Mouse (Mus musculus) kidney, adult 11 months (tissue): ENCODE measurements around the gene D430041D05Rik.
"Not testable (repeated sequence)": the region's sequence is repeated elsewhere in the genome, so short reads cannot be mapped to it uniquely, and the experiment has no call there.

Source experiments
- DNase-seq: peaks from one replicate; pipeline ENCODE4 v3.0.0; 2022

D430041D05Rik gene

GRCm38 (mm10) chr2:104109528-104109927 is 301.3 kb downstream of the D430041D05Rik start:
- DNase-seq, result no peak

- DNase-seq, result not testable (repeated sequence)
Observed at GRCm38 (mm10) chr2:104109021-104109420, 301.8 kb downstream of the D430041D05Rik start.

- DNase-seq, result no peak
Observed at GRCm38 (mm10) chr2:104104800-104105199, 306.0 kb downstream of the D430041D05Rik start.

DNA sequence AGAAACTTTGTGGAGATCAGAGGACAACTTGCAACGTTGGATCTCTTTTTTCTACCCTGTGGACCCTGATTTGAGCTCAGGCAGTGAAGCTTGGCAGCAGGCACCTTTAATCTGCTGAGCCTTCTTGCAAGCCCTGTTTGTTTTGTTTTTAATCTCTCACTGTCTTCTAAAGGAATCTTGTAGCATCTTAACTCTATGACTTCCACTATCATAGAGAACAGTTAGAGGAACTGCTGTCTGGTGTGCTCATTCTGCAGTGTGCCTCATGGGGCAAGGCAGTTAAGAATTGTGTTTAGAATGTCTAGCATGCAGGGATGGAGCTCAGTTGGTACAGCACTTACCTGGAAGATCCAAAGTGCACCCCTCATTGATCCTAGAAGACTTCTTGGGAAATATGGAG is 310.9 kb downstream of the D430041D05Rik start:
- no peak for DNase-seq

GRCm38 (mm10) chr2:104099231-104099585 is 311.6 kb downstream of the D430041D05Rik start:
- no peak for DNase-seq

DNA sequence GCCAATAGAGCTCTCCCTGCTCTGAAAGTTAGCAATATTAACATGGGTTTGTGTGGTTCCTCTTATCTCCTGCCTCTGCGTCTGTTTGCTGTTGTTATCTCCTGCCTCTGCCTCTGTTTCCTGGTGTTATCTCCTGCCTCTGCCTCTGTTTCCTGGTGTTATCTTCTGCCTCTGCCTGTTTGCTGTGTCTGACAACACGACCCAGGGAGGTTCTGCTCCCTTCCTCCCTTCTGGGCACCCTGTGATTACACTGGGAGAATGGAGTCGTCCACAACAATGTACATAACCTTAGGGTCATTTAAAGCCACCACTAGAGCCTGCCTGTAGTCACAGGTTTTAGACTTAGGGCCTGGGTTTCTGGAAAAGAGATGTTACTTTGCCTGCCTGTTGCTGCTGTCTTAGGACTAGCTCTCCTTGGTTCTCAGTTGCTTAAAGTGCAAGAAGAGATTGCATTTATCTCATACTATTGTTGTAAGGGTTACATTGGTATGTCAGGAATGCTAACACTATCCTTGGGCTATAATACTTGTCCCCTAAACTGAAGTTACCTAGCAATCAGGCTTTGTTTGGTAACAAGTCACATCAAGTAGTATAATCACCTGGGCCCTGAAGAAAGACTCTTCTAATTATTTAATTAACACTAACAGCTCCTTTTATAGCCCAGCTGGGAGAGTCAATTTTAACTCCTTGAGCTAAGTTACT is 312.1 kb downstream of the D430041D05Rik start:
- DNase-seq, result no peak

GRCm38 (mm10) chr2:104097396-104097795 is 313.4 kb downstream of the D430041D05Rik start:
- DNase-seq, result not testable (repeated sequence)

GRCm38 (mm10) chr2:104096796-104097195 is 314.0 kb downstream of the D430041D05Rik start:
- not testable (repeated sequence) for DNase-seq

GRCm38 (mm10) chr2:104096256-104096655 is 314.6 kb downstream of the D430041D05Rik start:
- DNase-seq, result no peak

DNA sequence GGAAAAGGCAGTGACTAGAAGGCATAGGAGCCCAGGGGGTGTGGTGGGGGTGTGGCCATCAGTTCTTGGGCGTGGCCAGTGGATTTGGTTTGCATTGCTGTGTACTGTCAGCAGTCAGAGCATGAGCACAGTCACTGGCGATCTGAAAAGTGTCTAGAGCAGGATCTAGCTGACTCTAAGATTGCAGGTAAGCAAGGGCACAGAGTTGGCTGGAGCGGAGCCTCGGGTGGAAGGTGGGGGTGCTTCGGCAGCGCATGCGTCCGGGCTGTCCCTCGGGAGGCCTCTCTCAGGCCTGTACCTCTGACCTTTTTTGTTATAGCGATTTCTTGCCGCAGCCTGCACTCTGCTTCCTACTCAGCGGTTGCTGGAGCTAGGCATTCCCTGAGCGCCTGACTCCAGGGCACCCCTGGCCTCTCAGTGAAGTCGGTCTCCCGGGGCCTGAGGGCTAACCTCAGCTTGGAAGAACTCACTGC is 315.0 kb downstream of the D430041D05Rik start, which contains the start of gene Cd59a:
TSS of gene Cd59a (plus strand) at position 61 of the 473 bp plus-strand sequence.
- DNase-seq, result peak; percentile 93

- DNase-seq, result no peak
Observed at GRCm38 (mm10) chr2:104093305-104093704, 317.5 kb downstream of the D430041D05Rik start.
